Mouse (Mus musculus): ENCODE data around the gene Fam219b. TPM values are rescaled to one million over a fixed set of nuclear protein-coding genes. Genes with fewer than 3 reads are reported as not detected.

The Fam219b gene
- total and polyA plus RNA-seq, 2 experiments from 2014 or later = 8.0 to 9.2 TPM

DNA sequence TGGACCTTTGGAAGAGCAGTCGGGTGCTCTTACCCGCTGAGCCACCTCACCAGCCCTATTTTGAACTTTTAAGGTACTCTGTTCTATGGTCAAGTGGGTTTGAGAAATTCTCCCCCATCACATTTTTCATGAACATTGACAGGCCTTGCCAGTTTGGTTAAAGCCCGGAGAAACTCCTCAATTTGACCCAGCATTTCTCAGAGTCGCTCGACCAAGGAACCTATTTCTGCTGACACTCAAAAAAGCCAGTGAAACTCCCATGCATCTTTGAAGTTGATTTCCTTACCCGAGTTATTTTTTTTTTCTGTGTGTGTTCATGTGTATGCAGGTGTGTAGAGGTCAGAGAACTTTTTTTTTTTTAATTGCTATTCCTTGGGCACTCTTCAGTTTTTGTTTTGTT, 27.3 kb downstream of the Fam219b start:
- Histone ChIP-seq H3K4me3 (ENCODE audit: low read depth, low read length) (no peak overlapping the region), H3K4me1 (ENCODE audit: control insufficient read depth, insufficient read depth) (peaks cover 43% of the 10 kb centered on the region), H3K9me3 (replicated peaks; ENCODE audit: control insufficient read depth, low read length) (no peaks in the 10 kb centered on the region), H3K4me2 (ENCODE audit: low read depth, low read length) (no peak overlapping the region), H3K27ac (ENCODE audit: low read depth) (no peak overlapping the region), H3K9ac (replicated peaks; ENCODE audit: low read depth, low read length) (no peak overlapping the region), H3K36me3 (replicated peaks; ENCODE audit: control insufficient read depth, insufficient read depth, low read length) (peaks cover 18% of the 10 kb centered on the region; the same call in 1 of the 2 replicates), H3K27me3 (ENCODE audit: control insufficient read depth, insufficient read depth, low read length) (no peaks in the 10 kb centered on the region)
- WGBS = 89% methylated on average over 6 of the region's 6 CpGs
- DNase-seq (ENCODE audit: low spot score) = no peak
- TF ChIP-seq CTCF (IDR thresholded peaks at IDR 0.05; ENCODE audit: low read depth) (no peak), EP300 (IDR thresholded peaks at IDR 0.05; ENCODE audit: low read depth) (no peak)
- no peak for ATAC-seq (ENCODE audit: insufficient read depth, low read depth)

DNA sequence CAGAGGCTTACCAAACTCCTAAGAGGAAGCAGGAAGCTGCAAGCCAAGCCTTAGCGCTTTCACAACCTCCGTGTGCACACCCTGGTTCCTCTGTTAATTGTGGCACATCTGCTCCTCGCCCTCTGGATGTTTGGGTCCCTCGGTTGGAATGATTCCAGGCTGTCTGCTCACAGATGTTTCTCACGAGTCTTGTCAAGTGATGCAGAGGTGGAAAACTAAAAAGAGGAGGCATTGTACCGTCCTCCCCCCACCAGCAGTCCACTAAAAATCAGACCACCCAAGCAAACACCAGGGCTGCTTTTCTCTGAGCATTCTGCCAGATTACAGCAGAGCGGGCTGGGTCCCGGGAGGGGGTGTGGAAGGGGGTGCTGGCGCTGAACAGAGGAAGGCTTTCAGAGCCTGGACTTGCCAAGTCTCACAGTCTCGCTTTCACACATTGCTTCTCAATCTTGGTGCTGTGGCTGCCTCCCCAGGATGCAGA, 28.5 kb downstream of the Fam219b start:
- peak overlapping the region; percentile 30; the same call in 1 of the 2 replicates for H3K4me2 ChIP-seq (ENCODE audit: low read depth, low read length)
- H3K9ac ChIP-seq (replicated peaks; ENCODE audit: low read depth, low read length) = no peak overlapping the region
- no peaks in the 10 kb centered on the region for H3K9me3 ChIP-seq (replicated peaks; ENCODE audit: control insufficient read depth, low read length)
- H3K36me3 ChIP-seq (replicated peaks; ENCODE audit: control insufficient read depth, insufficient read depth, low read length) = peaks cover 18% of the 10 kb centered on the region
- WGBS = 25% methylated on average over 10 of the region's 10 CpGs
- no peak overlapping the region for H3K4me3 ChIP-seq (ENCODE audit: low read depth, low read length)
- ATAC-seq (ENCODE audit: insufficient read depth, low read depth) (no peak), DNase-seq (ENCODE audit: low spot score) (peak; percentile 30)
- H3K27me3 ChIP-seq (ENCODE audit: control insufficient read depth, insufficient read depth, low read length) = no peaks in the 10 kb centered on the region
- TF ChIP-seq CTCF (IDR thresholded peaks at IDR 0.05; ENCODE audit: low read depth) (no peak), EP300 (IDR thresholded peaks at IDR 0.05; ENCODE audit: low read depth) (no peak)
- H3K4me1 ChIP-seq (ENCODE audit: control insufficient read depth, insufficient read depth) = peaks cover 38% of the 10 kb centered on the region
- H3K27ac ChIP-seq (ENCODE audit: low read depth) = peak overlapping the region; percentile 36

DNA sequence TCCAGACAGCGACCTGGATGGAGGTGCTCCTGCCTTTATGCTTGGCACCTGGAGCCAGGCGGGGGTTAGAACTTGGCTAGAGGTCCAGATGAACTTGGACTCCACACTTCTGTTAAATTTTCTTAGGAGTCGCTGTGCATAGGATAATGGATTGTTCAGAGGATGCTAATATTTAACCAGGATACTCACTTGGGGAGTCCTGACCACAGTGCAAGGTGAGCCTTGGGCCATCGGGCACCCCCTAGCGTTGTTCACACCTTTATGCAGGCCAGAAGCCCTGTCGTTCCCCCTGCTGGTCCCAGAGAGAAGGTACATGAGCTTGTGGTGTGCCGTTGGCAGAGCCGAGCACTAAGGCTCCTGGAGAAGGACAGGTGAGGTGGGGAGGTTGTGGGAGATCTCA, 29.5 kb downstream of the Fam219b start:
- Histone ChIP-seq H3K27ac (ENCODE audit: low read depth) (no peak overlapping the region), H3K4me3 (ENCODE audit: low read depth, low read length) (no peak overlapping the region), H3K9ac (replicated peaks; ENCODE audit: low read depth, low read length) (no peak overlapping the region), H3K4me2 (ENCODE audit: low read depth, low read length) (no peak overlapping the region), H3K27me3 (ENCODE audit: control insufficient read depth, insufficient read depth, low read length) (no peaks in the 10 kb centered on the region), H3K9me3 (replicated peaks; ENCODE audit: control insufficient read depth, low read length) (no peaks in the 10 kb centered on the region), H3K4me1 (ENCODE audit: control insufficient read depth, insufficient read depth) (peaks cover 31% of the 10 kb centered on the region), H3K36me3 (replicated peaks; ENCODE audit: control insufficient read depth, insufficient read depth, low read length) (peaks cover 18% of the 10 kb centered on the region)
- DNase-seq (ENCODE audit: low spot score) (no peak), ATAC-seq (ENCODE audit: insufficient read depth, low read depth) (no peak)
- WGBS = 59% methylated on average over 8 of the region's 8 CpGs
- no peak for TF ChIP-seq EP300 (IDR thresholded peaks at IDR 0.05; ENCODE audit: low read depth)
- peak; percentile 32; the same call in 1 of the 2 replicates for TF ChIP-seq CTCF (IDR thresholded peaks at IDR 0.05; ENCODE audit: low read depth)

DNA sequence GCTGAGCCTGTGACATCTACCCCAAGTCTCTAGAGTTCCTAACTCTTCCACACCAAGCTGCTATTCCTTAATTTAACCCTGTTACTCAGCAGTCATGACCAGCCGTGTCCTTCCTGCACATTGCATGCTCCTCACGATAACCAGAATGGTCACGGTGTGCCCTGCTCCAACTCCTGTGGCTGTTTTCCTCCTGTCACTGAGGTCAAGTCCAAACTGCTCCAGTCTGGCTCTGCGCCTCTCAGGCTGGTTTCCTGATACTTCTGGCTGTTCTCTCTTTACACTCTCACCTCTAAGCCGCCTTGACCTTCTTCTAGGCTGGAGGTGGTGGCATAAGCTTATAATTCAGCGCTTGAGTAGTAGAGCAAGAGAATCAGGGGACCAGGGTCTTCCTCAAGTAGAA, 31.2 kb downstream of the Fam219b start:
- Histone ChIP-seq H3K9ac (replicated peaks; ENCODE audit: low read depth, low read length) (no peak overlapping the region), H3K27me3 (ENCODE audit: control insufficient read depth, insufficient read depth, low read length) (no peaks in the 10 kb centered on the region), H3K4me1 (ENCODE audit: control insufficient read depth, insufficient read depth) (0 out of 2 replicates have a peak, but pooled peaks cover 16% of the 10 kb centered on the region), H3K27ac (ENCODE audit: low read depth) (no peak overlapping the region), H3K9me3 (replicated peaks; ENCODE audit: control insufficient read depth, low read length) (no peaks in the 10 kb centered on the region), H3K4me3 (ENCODE audit: low read depth, low read length) (no peak overlapping the region), H3K4me2 (ENCODE audit: low read depth, low read length) (no peak overlapping the region), H3K36me3 (replicated peaks; ENCODE audit: control insufficient read depth, insufficient read depth, low read length) (peaks cover 23% of the 10 kb centered on the region)
- ATAC-seq (ENCODE audit: insufficient read depth, low read depth) (no peak), DNase-seq (ENCODE audit: low spot score) (no peak)
- TF ChIP-seq EP300 (IDR thresholded peaks at IDR 0.05; ENCODE audit: low read depth) (no peak), CTCF (IDR thresholded peaks at IDR 0.05; ENCODE audit: low read depth) (no peak)
- WGBS = 73% methylated on average over 6 of the region's 6 CpGs

DNA sequence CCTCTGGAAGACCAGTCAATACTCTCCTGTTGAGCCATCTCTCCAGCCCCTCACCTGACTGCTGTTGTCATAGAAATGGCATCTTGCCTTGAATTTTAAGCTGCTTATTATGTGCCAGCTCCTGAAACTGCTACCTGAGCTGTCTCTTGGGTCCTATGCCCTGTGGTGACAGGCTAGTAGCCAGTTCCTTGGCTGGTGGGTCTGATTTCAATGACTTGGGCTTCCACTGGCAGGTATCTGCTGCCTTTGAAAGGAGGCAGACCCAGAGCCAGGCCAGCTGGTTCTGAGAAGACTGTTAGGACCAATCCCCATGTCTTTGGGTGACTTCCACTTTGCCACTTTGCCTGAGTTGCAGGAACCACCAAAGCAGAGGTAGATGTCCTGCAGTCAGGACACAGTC, 37.1 kb downstream of the Fam219b start:
- Histone ChIP-seq H3K27ac (ENCODE audit: low read depth) (no peak overlapping the region), H3K9me3 (replicated peaks; ENCODE audit: control insufficient read depth, low read length) (no peaks in the 10 kb centered on the region), H3K4me3 (ENCODE audit: low read depth, low read length) (no peak overlapping the region), H3K36me3 (replicated peaks; ENCODE audit: control insufficient read depth, insufficient read depth, low read length) (peaks cover 33% of the 10 kb centered on the region), H3K4me2 (ENCODE audit: low read depth, low read length) (no peak overlapping the region), H3K9ac (replicated peaks; ENCODE audit: low read depth, low read length) (no peak overlapping the region), H3K4me1 (ENCODE audit: control insufficient read depth, insufficient read depth) (no peaks in the 10 kb centered on the region), H3K27me3 (ENCODE audit: control insufficient read depth, insufficient read depth, low read length) (no peaks in the 10 kb centered on the region)
- TF ChIP-seq CTCF (IDR thresholded peaks at IDR 0.05; ENCODE audit: low read depth) (no peak), EP300 (IDR thresholded peaks at IDR 0.05; ENCODE audit: low read depth) (no peak)
- no peak for DNase-seq (ENCODE audit: low spot score)
- ATAC-seq (ENCODE audit: insufficient read depth, low read depth) = no peak

DNA sequence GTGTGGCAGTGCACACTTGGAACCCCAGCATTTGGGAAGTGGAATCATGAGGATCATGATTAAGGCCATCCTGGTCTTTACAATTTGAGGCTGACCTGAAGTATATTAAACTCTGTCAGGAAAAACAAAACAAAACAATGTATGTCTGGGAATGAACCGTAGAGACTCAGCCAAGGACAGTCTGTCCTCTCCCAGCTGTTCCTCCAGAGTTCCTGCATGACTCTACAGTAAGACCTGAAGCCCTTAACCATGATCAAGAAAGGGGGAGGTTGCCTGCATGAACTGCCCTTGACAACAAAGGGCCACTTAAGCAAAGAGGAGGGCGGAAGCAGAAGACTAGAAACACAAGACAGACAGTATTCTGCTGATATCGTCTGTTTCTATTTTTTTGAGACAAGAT, 38.2 kb downstream of the Fam219b start:
- H3K4me1 ChIP-seq (ENCODE audit: control insufficient read depth, insufficient read depth) = no peaks in the 10 kb centered on the region
- H3K27me3 ChIP-seq (ENCODE audit: control insufficient read depth, insufficient read depth, low read length) = no peaks in the 10 kb centered on the region
- H3K4me3 ChIP-seq (ENCODE audit: low read depth, low read length) = no peak overlapping the region
- WGBS = 65% methylated on average over 3 of the region's 3 CpGs
- H3K9ac ChIP-seq (replicated peaks; ENCODE audit: low read depth, low read length) = no peak overlapping the region
- peaks cover 42% of the 10 kb centered on the region for H3K36me3 ChIP-seq (replicated peaks; ENCODE audit: control insufficient read depth, insufficient read depth, low read length)
- H3K9me3 ChIP-seq (replicated peaks; ENCODE audit: control insufficient read depth, low read length) = no peaks in the 10 kb centered on the region
- no peak overlapping the region for H3K4me2 ChIP-seq (ENCODE audit: low read depth, low read length)
- TF ChIP-seq CTCF (IDR thresholded peaks at IDR 0.05; ENCODE audit: low read depth) = no peak
- TF ChIP-seq EP300 (IDR thresholded peaks at IDR 0.05; ENCODE audit: low read depth) = no peak
- DNase-seq (ENCODE audit: low spot score) (no peak), ATAC-seq (ENCODE audit: insufficient read depth, low read depth) (no peak)
- no peak overlapping the region for H3K27ac ChIP-seq (ENCODE audit: low read depth)

Measured in heart, postnatal 0 days (tissue).